Mouse (Mus musculus) neural tube, embryonic 14.5 days (tissue): ENCODE measurements around the gene Rnase11. TPM values are rescaled to one million over a fixed set of nuclear protein-coding genes. Genes with fewer than 3 reads are reported as not detected.
A peak's percentile ranks its signal among the peaks of the same experiment; 100 is the strongest.
"Not testable (repeated sequence)": the region's sequence is repeated elsewhere in the genome, so short reads cannot be mapped to it uniquely, and the experiment has no call there.

Source experiments
- ATAC-seq: fragments of 200-750 bp; cut with Nextera tagmentation; 2 replicates; pipeline ENCODE4 v1.8.0; 2017; ENCODE audit warnings: low read depth, mild to moderate bottlenecking, moderate TSS enrichment, moderate library complexity
- H3K27ac ChIP-seq: fragments of 300-500 bp; sonication (generic); 2 replicates; pipeline ENCODE4 v1.5.1; 2014; ENCODE audit warnings: low read depth, mild to moderate bottlenecking, control low read depth, low read length, moderate library complexity, mixed read lengths
- H3K27me3 ChIP-seq: fragments of 300-500 bp; sonication (generic); 2 replicates; pipeline ENCODE4 v1.6.1; 2014; ENCODE audit warnings: low read length; ENCODE audit not compliant: control insufficient read depth, insufficient read depth
- H3K36me3 ChIP-seq: fragments of 300-500 bp; sonication (generic); 2 replicates; pipeline ENCODE4 v1.6.1; 2014; ENCODE audit warnings: low read length, mixed read lengths; ENCODE audit not compliant: control insufficient read depth, insufficient read depth
- H3K4me1 ChIP-seq: fragments of 300-500 bp; sonication (generic); 2 replicates; pipeline ENCODE4 v1.6.1; 2014; ENCODE audit warnings: low read length; ENCODE audit not compliant: control insufficient read depth, insufficient read depth
- H3K4me2 ChIP-seq: fragments of 300-500 bp; sonication (generic); 2 replicates; pipeline ENCODE4 v1.6.1; 2014; ENCODE audit warnings: mild to moderate bottlenecking, low read depth, low read length, control low read depth
- H3K4me3 ChIP-seq: fragments of 300-500 bp; sonication (generic); 2 replicates; pipeline ENCODE4 v1.5.1; 2014; ENCODE audit warnings: low read depth, low read length, control low read depth, mixed read lengths
- H3K9ac ChIP-seq: fragments of 300-500 bp; sonication (generic); replicated peaks from 2 replicates; pipeline ENCODE4 v1.6.1; 2014; ENCODE audit warnings: low read depth, mild to moderate bottlenecking, control low read depth, low read length, mixed read lengths
- H3K9me3 ChIP-seq: fragments of 300-500 bp; sonication (generic); 2 replicates; pipeline ENCODE4 v1.6.1; 2016; ENCODE audit warnings: low read length; ENCODE audit not compliant: control insufficient read depth
- WGBS: fragments of 180-500 bp; shearing (Covaris S2); extraction: QIAGEN DNeasy Blood & Tissue Kit; methylation state at CpG from one replicate; pipeline ENCODE4 v1.1.7; 2014; 5-methylcytosine and 5-hydroxymethylcytosine counted together
- polyA plus RNA-seq: library from polyadenylated mRNA; unstranded; fragments of >200 nt; fragmentation: Nextera tagmentation; extraction: Ambion mirVana; gene quantifications from 2 replicates; pipeline ENCODE4 v1.2.1, GENCODE M21; 2014

Gene Rnase11
- not detected in 2 replicates for polyA plus RNA-seq

DNA sequence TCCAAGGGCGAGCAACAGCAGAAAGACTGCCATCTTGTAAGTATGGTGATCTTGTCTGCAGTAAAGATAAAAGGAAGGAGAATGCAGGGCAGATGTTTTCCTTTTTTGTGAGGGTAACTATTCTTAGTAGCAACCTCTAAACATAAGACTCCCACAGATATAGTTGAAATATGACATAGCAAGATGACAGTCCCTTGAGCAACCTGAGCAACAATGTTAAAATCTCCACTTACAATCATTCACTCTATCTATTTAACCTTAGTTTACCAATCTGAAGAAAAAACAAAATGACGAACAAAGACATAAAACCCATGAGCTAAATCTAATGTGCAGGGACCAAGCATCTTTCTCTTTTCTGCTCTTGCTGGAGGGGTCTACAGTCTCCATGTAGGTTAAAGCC, at the start of gene Rnase11:
Gene Rnase11, minus strand, starts transcription at position 101 of the 400 bp plus-strand sequence.
- no peaks in the 10 kb centered on the region for H3K27me3 ChIP-seq
- H3K4me1 ChIP-seq: no peaks in the 10 kb centered on the region
- 86% methylated on average over 2 of the region's 2 CpGs for WGBS
- no peak within 1 kb of the TSS for H3K4me3 ChIP-seq
- no peaks in the 10 kb centered on the region for H3K9me3 ChIP-seq
- no peak within 1 kb of the TSS for H3K27ac ChIP-seq
- ATAC-seq: no peak
- no peaks in the 10 kb centered on the region for H3K36me3 ChIP-seq
- H3K4me2 ChIP-seq: no peak within 1 kb of the TSS
- H3K9ac ChIP-seq: no peak within 1 kb of the TSS

DNA sequence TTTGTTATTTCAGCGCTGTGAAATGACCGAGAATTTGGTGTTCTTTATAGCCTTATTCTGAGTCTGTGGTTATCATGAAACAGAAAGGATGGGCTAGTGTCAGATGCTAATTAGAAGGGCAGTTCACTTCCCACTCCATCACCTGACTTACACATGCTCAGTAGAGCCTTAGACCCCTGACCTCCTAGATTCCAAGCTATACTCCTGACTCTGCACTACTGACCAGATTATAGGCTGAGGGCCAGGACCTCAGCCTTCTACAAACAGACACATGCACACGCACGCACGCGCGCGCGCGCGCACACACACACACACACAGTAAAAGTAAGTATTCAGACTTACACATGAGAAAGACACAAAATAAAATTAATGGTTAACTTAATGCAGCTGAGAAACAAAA, 49.0 kb upstream of the Rnase11 start:
- Histone ChIP-seq H3K4me3 (no peak overlapping the region), H3K9ac (no peak overlapping the region), H3K27me3 (no peaks in the 10 kb centered on the region), H3K4me1 (no peaks in the 10 kb centered on the region), H3K9me3 (no peaks in the 10 kb centered on the region), H3K36me3 (no peaks in the 10 kb centered on the region), H3K4me2 (no peak overlapping the region), H3K27ac (no peak overlapping the region)
- no peak; the same call in 1 of the 2 replicates for ATAC-seq
- WGBS: 96% methylated on average over 11 of the region's 11 CpGs

DNA sequence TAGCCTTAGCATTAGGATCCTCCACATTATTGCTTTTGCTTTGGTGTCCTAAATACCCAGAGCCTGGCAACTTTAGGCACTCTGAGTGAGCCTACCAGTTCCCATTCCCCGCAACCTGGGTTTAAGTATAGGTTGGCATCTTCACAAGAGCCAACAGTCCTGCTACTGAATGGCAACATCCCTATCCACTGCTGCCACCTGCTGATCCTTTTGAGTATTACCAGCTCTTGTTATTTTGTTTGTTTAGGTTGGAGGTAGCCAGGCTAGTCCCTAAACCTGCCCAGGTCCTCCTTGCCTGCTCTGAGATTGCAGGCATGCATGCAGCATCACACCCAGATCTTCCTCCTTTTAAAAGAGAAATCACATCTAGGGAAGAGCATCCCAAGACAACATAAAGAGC, 48.3 kb upstream of the Rnase11 start:
- not testable (repeated sequence) for H3K4me1 ChIP-seq, H3K27me3 ChIP-seq, H3K36me3 ChIP-seq, H3K9ac ChIP-seq, H3K4me3 ChIP-seq, H3K4me2 ChIP-seq, H3K27ac ChIP-seq, H3K9me3 ChIP-seq
- peak; percentile 69 for ATAC-seq
- WGBS: 16% methylated on average over 1 of the region's 1 CpGs

DNA sequence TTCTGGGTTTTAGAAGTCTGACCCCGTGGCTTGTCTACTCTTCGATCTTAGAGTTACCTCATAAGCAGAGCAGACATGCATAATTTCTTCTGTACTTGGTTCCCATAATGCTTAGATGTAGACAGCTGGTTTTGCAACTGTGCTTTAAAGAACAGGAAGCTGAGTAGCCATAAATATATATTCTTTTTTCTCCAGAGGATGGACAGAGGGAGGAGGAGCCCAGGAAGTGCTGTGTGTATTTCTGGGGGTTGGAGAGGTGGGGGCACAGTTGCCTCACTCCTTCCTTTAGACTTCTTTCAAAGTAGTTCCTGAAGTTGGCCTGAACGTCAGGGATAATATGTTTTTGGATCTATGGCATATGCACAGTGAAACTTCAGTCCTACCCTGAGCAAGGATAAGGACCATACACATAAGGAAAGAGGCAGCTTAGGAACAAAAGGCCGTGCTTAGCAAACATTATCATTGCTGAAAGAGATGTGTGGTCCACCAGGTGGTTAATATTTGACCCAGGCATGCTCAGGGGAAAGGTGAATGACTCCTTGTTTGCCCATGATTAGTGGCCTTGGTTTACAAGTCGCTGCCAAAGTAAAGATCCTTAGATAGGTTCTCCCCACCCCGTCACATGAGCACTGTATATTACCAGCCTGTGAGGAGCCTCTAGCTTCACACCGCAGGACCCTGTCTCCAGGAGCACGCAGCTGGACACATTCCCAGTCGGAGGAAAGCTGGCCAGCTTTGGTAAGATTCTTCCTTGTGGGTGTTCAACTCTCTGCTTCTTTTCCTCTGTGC, 46.0 kb upstream of the Rnase11 start:
- Histone ChIP-seq H3K4me2 (no peak overlapping the region), H3K27me3 (no peaks in the 10 kb centered on the region), H3K9ac (no peak overlapping the region), H3K27ac (no peak overlapping the region), H3K4me3 (no peak overlapping the region), H3K9me3 (no peaks in the 10 kb centered on the region), H3K4me1 (no peaks in the 10 kb centered on the region), H3K36me3 (no peaks in the 10 kb centered on the region)
- ATAC-seq: no peak
- 69% methylated on average over 9 of the region's 9 CpGs for WGBS

DNA sequence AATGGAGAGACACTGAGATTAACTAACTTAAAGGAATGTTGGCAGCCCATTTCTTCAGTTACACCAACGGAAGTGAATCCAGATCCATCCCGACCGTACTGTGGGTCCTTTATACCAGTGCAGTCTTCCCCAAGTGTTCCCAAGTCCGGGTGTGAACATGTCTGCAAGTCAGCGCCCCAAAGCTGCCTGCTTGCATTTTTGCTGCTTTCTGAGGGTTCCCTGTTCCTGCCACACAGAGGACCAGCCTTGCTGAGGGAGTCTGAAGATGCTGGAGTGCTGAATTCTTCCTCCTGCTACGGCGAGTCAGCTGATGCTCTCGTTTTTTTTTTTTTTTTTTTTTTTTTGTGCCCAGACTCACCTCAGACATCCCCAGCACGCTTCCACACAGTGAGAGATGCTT, 45.0 kb upstream of the Rnase11 start:
- WGBS: 68% methylated on average over 9 of the region's 9 CpGs
- Histone ChIP-seq H3K9ac (no peak overlapping the region), H3K36me3 (no peaks in the 10 kb centered on the region), H3K4me2 (no peak overlapping the region), H3K4me1 (no peaks in the 10 kb centered on the region), H3K27me3 (no peaks in the 10 kb centered on the region), H3K4me3 (no peak overlapping the region), H3K9me3 (no peaks in the 10 kb centered on the region), H3K27ac (no peak overlapping the region)
- no peak for ATAC-seq

DNA sequence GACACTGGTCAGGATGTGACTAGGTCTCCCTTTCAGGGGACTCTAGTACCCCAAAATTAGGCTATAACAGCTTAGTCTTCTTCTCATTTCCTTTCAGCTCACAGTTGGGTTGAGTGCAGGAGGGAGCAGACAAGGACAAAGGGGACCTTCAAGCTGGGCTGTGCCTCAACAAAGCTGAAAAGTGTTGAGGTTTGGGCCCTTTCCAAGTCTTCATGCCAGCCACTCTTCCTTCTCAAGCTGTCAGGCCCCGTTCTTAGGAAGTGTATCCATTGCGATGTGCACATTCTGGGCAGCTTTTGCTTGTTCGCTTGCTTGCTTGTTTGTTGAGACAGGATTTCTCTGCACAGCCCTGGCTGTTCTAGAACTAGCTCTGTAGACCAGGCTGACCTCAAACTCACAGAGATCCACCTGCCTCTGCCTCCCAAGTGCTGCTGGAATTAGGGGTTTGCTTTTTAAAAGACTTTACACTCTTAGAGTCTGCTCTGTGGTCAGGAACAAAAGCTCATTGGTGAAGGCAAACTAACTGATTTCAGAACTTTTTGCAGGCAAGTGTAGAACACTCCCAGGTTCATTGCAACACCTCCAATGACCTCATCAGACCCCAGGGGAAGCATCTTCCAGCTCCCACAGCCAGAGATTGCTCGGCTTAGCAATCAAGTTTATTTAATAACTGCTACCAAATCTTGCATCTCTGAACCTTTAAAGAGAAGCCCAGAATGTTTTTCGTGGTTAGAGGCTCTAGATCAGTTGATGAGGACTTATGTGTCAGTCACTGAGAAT, 44.3 kb upstream of the Rnase11 start:
- no peak overlapping the region for H3K4me3 ChIP-seq
- H3K4me1 ChIP-seq: no peaks in the 10 kb centered on the region
- no peak overlapping the region for H3K9ac ChIP-seq
- H3K27me3 ChIP-seq: no peaks in the 10 kb centered on the region
- WGBS: 80% methylated on average over 5 of the region's 5 CpGs
- ATAC-seq: no peak
- H3K27ac ChIP-seq: no peak overlapping the region
- H3K36me3 ChIP-seq: no peaks in the 10 kb centered on the region
- no peaks in the 10 kb centered on the region for H3K9me3 ChIP-seq
- no peak overlapping the region for H3K4me2 ChIP-seq

DNA sequence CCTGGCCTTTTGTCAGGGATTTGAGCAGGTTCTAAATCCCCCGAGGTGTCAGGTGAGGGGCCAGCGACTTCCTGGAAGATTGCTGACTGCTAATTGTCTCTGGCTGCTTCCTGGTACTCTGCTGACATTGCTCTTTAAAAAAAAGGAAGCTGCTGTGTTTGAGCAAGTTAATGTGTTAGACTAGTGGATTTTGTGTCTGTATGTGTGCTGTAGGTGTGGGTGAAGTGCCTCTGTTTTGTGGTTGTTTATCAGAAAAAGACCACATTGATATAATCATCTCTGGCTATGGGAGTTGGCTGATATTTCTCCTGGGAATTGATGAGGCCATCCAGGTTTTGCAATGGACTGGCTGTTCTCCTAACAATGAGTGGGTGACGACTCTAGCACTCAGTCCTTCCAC, 43.5 kb upstream of the Rnase11 start:
- no peak overlapping the region for H3K4me2 ChIP-seq
- H3K36me3 ChIP-seq: no peaks in the 10 kb centered on the region
- no peaks in the 10 kb centered on the region for H3K27me3 ChIP-seq
- no peak for ATAC-seq
- no peak overlapping the region for H3K9ac ChIP-seq
- 34% methylated on average over 3 of the region's 3 CpGs for WGBS
- H3K4me3 ChIP-seq: no peak overlapping the region
- H3K27ac ChIP-seq: no peak overlapping the region
- H3K4me1 ChIP-seq: no peaks in the 10 kb centered on the region
- no peaks in the 10 kb centered on the region for H3K9me3 ChIP-seq

DNA sequence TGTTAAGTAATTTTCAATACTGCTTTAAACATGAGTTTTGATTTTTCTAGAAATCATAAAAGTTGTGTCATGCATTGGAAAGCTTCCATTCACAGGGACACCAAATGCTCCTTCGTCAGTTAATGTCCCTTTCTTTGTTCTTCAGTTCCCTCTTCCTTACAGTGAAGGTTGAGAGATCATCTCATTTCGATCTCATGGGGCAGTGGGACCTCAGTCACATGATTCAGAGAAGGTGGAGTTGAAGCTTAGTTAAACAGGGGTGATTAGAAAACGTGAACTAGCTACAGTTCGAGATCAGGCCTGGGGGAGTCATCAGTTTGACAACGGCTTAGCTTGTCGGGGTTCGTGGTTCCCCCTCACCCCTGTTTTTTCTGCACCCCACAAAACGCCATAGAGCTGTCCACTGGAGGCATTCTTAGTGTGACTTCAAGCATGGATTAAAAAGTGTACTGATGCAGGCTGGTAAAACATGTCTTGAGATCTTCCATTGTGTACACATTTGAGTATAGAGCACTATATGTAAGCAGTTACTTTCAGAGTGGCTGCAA, 42.2 kb upstream of the Rnase11 start:
- peak overlapping the region; percentile 52 for H3K4me3 ChIP-seq
- ATAC-seq: no peak
- H3K9ac ChIP-seq: no peak overlapping the region
- no peaks in the 10 kb centered on the region for H3K36me3 ChIP-seq
- no peaks in the 10 kb centered on the region for H3K4me1 ChIP-seq
- peak overlapping the region; percentile 77 for H3K4me2 ChIP-seq
- H3K27ac ChIP-seq: no peak overlapping the region
- no peaks in the 10 kb centered on the region for H3K27me3 ChIP-seq
- H3K9me3 ChIP-seq: no peaks in the 10 kb centered on the region
- WGBS: 58% methylated on average over 8 of the region's 8 CpGs
